Mouse (Mus musculus) right cerebral cortex, adult 2 months (tissue): ENCODE measurements around the gene Xpnpep3.
"Not testable (repeated sequence)": the region's sequence is repeated elsewhere in the genome, so short reads cannot be mapped to it uniquely, and the experiment has no call there.

Experiments
- DNase-seq, 2 experiments: peaks; one replicate each; pipeline ENCODE4 v3.0.0; 2021 to 2022; ENCODE audit warnings: low spot score in 2 of 2

Xpnpep3 gene

DNA sequence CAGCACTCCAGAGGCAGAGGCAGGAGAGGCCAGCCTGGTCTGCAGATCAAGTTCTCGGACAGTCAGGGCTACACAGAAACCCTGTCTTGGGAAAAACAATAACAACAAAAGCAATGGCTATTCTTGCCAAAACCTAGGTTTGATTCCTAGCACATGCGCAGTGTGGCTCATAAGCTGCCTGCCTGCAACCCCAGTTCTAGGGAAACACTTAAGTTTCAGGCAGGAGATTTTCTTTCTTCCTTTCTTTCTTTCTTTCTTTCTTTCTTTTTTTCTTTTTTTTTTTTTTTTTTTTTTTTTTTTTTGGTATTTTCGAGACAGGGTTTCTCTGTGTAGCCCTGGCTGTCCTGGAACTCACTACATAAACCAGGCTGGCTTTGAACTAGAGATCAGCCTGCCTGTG lies 80.3 kb downstream of the Xpnpep3 start:
- not testable (repeated sequence) for DNase-seq

DNA sequence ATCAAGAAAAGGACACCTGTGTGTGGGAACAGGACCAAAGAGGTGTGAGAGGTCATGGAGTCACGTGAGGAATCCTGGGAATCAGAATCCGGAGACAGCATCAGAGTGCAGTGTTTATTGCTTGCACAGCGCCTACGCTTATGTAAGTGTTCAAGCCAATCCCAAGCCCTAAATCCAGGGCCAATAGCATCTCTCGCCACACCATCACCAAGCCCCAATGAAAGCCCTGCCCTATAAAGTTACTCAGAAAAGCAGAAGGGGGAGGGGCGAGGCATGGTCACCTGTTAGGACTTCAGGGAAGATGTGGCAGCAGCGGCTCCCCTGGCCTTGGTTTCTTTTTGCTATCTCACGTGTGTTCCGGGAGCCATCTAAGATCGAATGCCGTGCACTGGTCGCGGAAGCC lies 81.0 kb downstream of the Xpnpep3 start:
- peak in 1 of 2 experiments; percentile 14 for DNase-seq

DNA sequence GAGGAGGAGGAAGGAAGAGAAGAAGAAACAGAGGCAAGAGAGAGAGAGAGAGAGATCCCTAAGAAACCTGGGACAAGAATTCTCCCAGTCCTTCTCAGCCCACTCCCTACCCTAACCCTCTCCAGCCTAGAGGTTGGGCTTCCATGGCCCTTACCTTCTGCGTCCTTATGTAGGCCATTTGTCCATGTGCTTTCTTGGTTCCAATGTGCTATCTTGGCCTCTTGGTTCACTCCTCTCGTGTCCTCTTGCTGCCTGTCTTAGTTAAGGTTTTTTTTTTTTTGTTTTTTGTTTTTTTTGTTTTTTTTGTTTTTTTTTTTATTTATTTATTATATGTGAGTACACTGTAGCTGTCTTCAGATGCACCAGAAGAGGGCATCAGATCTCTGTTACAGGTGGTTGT lies 83.0 kb downstream of the Xpnpep3 start:
- no peak for DNase-seq

DNA sequence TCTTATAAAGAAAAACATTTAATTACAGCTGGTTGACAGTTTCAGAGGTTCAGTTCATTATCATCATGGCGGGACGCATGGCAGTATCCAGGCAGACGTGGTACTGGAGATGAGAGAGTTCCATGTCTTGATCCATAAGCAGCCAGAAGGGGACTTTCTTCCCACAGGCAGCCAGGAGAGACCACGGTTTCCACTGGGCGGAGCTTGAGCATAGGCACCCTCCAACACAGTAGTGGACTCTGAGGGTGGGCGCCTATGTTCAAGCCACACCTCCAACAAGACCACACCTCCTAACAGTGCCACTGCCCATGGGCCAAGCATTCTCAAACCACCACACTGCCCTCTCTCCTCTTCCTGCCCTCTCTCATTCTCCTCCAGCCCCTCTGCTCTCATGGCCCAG lies 83.8 kb downstream of the Xpnpep3 start:
- no peak for DNase-seq

GRCm38 (mm10) chr15:81485483-81485882 lies 85.5 kb downstream of the Xpnpep3 start:
- no peak for DNase-seq

DNA sequence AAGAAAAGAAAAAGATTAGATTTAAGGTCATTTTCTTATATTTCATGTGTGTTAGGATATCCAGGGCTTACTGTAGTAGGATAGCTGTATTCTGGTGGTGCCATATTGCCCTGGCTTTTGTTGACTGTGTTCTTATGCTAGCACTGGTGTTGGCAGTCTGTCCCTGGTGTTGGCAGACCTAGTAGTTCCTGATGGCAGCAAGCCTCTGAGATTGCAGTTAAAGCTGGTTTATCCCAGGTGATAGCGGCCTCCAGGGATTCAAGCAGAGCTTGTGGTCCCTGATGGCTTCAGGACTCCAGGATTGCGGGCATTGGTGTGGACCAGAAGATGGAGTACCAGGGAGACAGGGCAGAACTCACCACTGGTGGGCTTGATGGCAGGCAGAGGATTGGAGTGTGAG lies 103.5 kb downstream of the Xpnpep3 start:
- DNase-seq, result no peak

DNA sequence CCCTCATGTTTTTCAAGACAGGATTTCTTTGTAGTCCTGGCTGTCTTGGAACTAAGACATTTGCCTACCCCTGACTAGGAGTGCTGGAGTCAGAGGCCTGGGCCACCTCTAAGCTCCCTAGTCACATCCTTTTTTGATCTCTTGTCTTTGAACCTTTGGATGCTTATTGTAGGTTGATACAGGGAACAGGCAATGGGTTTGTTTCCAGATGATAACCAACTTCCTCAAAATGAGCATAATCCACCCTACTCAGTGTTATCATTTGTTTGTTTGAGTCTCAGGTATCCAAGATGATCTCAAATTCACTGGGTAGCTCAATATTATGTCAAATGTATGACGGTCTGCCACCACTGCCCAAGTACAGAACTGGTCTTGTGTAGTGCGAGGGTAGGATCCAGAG lies 104.1 kb downstream of the Xpnpep3 start:
- no peak for DNase-seq
